ENCODE assay signal across 16 mouse cellular contexts in the genomic region with DNA sequence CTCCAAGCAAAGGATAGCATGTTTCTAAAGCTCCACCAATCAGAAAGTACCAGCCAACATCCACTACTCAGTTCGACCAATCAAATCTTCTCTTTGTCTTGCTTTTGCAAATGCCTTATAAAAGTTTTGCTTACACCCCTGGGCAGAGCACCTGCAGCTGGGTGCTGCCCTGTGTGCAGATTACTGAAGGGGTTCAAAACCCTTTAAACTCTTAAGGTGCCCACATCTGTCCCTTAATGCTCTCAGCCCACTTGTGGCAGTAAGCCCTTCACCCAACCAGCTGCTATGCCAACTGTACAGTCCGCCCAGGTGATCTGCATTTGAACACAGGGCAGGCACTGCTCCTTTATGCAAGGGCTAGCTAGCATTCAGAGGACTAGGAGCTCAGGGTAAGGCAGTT.
"Had no signal": no experiment of that assay in that cellular context is flagged by ENCODE, and none has a peak within 500 bp of the region (broad histone marks: within the 10 kb centered on the region; RNA-seq: fewer than 3 reads in every experiment).

No protein-coding gene starts in this region.

- H3K9ac ChIP-seq: lung, embryonic 15.5 days; midbrain, embryonic 13.5 days; midbrain, embryonic 15.5 days; neural tube, embryonic 12.5 days; stomach, embryonic 15.5 days had no signal

- H3K27me3 ChIP-seq: lung, embryonic 15.5 days; midbrain, embryonic 13.5 days; midbrain, embryonic 15.5 days; neural tube, embryonic 12.5 days; stomach, embryonic 15.5 days had no signal

- H3K4me3 ChIP-seq: lung, embryonic 15.5 days; megakaryocyte, embryonic 14.5 days; midbrain, embryonic 13.5 days; midbrain, embryonic 15.5 days; neural tube, embryonic 12.5 days; stomach, embryonic 15.5 days had no signal

- H3K36me3 ChIP-seq: lung, embryonic 15.5 days; midbrain, embryonic 13.5 days; midbrain, embryonic 15.5 days; neural tube, embryonic 12.5 days; stomach, embryonic 15.5 days had no signal

- H3K27ac ChIP-seq: lung, embryonic 15.5 days; macrophage; midbrain, embryonic 13.5 days; midbrain, embryonic 15.5 days; neural tube, embryonic 12.5 days had no signal

- H3K4me2 ChIP-seq: lung, embryonic 15.5 days; midbrain, embryonic 11.5 days; midbrain, embryonic 13.5 days; midbrain, embryonic 15.5 days; neural tube, embryonic 12.5 days; stomach, embryonic 15.5 days had no signal

- H3K9me3 ChIP-seq: lung, embryonic 15.5 days; midbrain, embryonic 13.5 days; neural tube, embryonic 12.5 days; stomach, embryonic 15.5 days had no signal

- H3K4me1 ChIP-seq: lung, embryonic 15.5 days; megakaryocyte, embryonic 14.5 days; stomach, embryonic 15.5 days had no signal

- DNase-seq: lung, adult 2 months; lung, postnatal 14 days; lung, postnatal 36 days; right cerebral cortex, postnatal 14 days; thymus, adult 2 months; thymus, postnatal 25 days; thymus, postnatal 4 days had no signal

- ATAC-seq: lung, postnatal 0 days; midbrain, embryonic 13.5 days; midbrain, embryonic 15.5 days had no signal
